Comparison of ENCODE assay signal across 11 mouse cellular contexts in the genomic region with DNA sequence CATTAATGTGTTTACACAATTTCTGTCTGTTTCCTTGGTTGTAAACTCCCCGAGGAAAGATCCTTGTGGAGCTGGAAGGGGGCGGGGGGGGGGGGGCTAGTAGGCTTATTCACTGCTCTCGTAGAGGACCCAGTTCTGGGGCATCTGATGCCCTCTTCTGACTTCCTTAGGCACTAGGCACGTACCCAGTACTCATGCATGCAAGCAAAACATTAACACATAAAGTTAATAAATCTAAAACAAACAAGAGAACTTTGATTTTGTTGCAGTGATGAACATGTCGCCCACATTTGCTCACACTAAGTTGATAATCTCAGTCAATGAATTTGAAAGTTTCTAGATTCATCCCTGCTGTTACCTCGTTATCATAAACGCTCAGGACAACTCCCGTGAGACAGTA.
"Had no signal": no experiment of that assay in that cellular context is flagged by ENCODE, and none has a peak within 500 bp of the region (broad histone marks: within the 10 kb centered on the region; RNA-seq: fewer than 3 reads in every experiment).

No protein-coding gene starts in this region.

- H3K9me3 ChIP-seq: hindbrain, embryonic 15.5 days; limb, embryonic 12.5 days; liver, embryonic 13.5 days; midbrain, embryonic 15.5 days; neural tube, embryonic 12.5 days had no signal

- H3K27ac ChIP-seq: hindbrain, embryonic 15.5 days; limb, embryonic 12.5 days; liver, embryonic 13.5 days; macrophage; midbrain, embryonic 15.5 days; neural tube, embryonic 12.5 days had no signal

- H3K4me3 ChIP-seq: hindbrain, embryonic 15.5 days; limb, embryonic 12.5 days; liver, embryonic 13.5 days; megakaryocyte, embryonic 14.5 days; midbrain, embryonic 15.5 days; neural tube, embryonic 12.5 days had no signal

- ATAC-seq: liver, postnatal 0 days had no signal

- H3K4me1 ChIP-seq: limb, embryonic 12.5 days had no signal

- H3K4me2 ChIP-seq: hindbrain, embryonic 15.5 days; limb, embryonic 12.5 days; liver, embryonic 13.5 days; midbrain, embryonic 11.5 days; midbrain, embryonic 15.5 days; neural tube, embryonic 12.5 days had no signal

- H3K9ac ChIP-seq: hindbrain, embryonic 15.5 days; limb, embryonic 12.5 days; liver, embryonic 13.5 days; liver, postnatal 0 days; midbrain, embryonic 15.5 days; neural tube, embryonic 12.5 days had no signal

- H3K36me3 ChIP-seq: hindbrain, embryonic 15.5 days; limb, embryonic 12.5 days; liver, embryonic 13.5 days; midbrain, embryonic 15.5 days; neural tube, embryonic 12.5 days had no signal

- DNase-seq: liver; liver, embryonic 13.5 days; liver, postnatal 0 days; thymus, postnatal 4 days had no signal

- H3K27me3 ChIP-seq: hindbrain, embryonic 15.5 days; limb, embryonic 12.5 days; liver, embryonic 13.5 days; midbrain, embryonic 15.5 days; neural tube, embryonic 12.5 days had no signal
